Mouse (Mus musculus): Measurements from ENCODE around the gene Olfr589. TPM values are rescaled to one million over a fixed set of nuclear protein-coding genes. Genes with fewer than 3 reads are reported as not detected.
"Not testable (repeated sequence)": the region's sequence is repeated elsewhere in the genome, so short reads cannot be mapped to it uniquely, and the experiment has no call there.

Olfr589 gene
- polyA plus RNA-seq (2014; fragmentation: Nextera tagmentation; extraction: Ambion mirVana): not detected in 2 replicates

- H3K27me3 ChIP-seq (ENCODE audit: control insufficient read depth, insufficient read depth, low read length): no peaks in the 10 kb centered on the region
- no peak within 1 kb of the TSS for H3K4me3 ChIP-seq (ENCODE audit: low read depth, low read length)
- H3K27ac ChIP-seq (ENCODE audit: low read depth, low read length): no peak within 1 kb of the TSS
- H3K9me3 ChIP-seq (ENCODE audit: control insufficient read depth, low read length): no peaks in the 10 kb centered on the region
- H3K9ac ChIP-seq (ENCODE audit: low read length): no peak within 1 kb of the TSS
- DNase-seq (ENCODE audit: low spot score, missing footprints) (no peak), ATAC-seq (ENCODE audit: low FRiP score) (no peak)
- H3K4me2 ChIP-seq: no peak within 1 kb of the TSS
- H3K4me1 ChIP-seq (ENCODE audit: control insufficient read depth, insufficient read depth, low read length): no peaks in the 10 kb centered on the region
- WGBS: 74% methylated on average over 2 of the region's 2 CpGs
- no peaks in the 10 kb centered on the region for H3K36me3 ChIP-seq (ENCODE audit: control insufficient read depth, insufficient read depth, low read length)
These were observed at the start of gene Olfr589 for GRCm38 (mm10) chr7:103156256-103156655. Gene Olfr589, minus strand, starts transcription at chr7:103156356.

- H3K27ac ChIP-seq (ENCODE audit: low read depth, low read length): not testable (repeated sequence)
These were observed 28.3 kb upstream of the Olfr589 start, which contains the start of gene Olfr592 for GRCm38 (mm10) chr7:103184503-103184902. Gene Olfr592, plus strand, starts transcription at chr7:103184803.

GRCm38 (mm10) chr7:103178240-103178639 lies 22.1 kb upstream of the Olfr589 start, which contains the start of gene Olfr591:
Gene Olfr591, minus strand, starts transcription at chr7:103178340.
- no peak within 1 kb of the TSS for H3K9ac ChIP-seq (ENCODE audit: low read length)
- no peaks in the 10 kb centered on the region for H3K27me3 ChIP-seq (ENCODE audit: control insufficient read depth, insufficient read depth, low read length)
- WGBS: 77% methylated on average over 1 of the region's 1 CpGs
- DNase-seq (ENCODE audit: low spot score, missing footprints): no peak
- H3K9me3 ChIP-seq (ENCODE audit: control insufficient read depth, low read length): no peaks in the 10 kb centered on the region; the same call in 1 of the 2 replicates
- no peaks in the 10 kb centered on the region for H3K36me3 ChIP-seq (ENCODE audit: control insufficient read depth, insufficient read depth, low read length)
- H3K27ac ChIP-seq (ENCODE audit: low read depth, low read length): no peak within 1 kb of the TSS
- no peak for ATAC-seq (ENCODE audit: low FRiP score)
- H3K4me1 ChIP-seq (ENCODE audit: control insufficient read depth, insufficient read depth, low read length): no peaks in the 10 kb centered on the region
- no peak within 1 kb of the TSS for H3K4me3 ChIP-seq (ENCODE audit: low read depth, low read length)
- no peak within 1 kb of the TSS for H3K4me2 ChIP-seq

More at GRCm38 (mm10) chr7:103184503-103184902, 28.3 kb upstream of the Olfr589 start, which contains the start of gene Olfr592:
- H3K4me1 ChIP-seq (ENCODE audit: control insufficient read depth, insufficient read depth, low read length); H3K27me3 ChIP-seq (ENCODE audit: control insufficient read depth, insufficient read depth, low read length); ATAC-seq (ENCODE audit: low FRiP score); H3K36me3 ChIP-seq (ENCODE audit: control insufficient read depth, insufficient read depth, low read length); H3K4me3 ChIP-seq (ENCODE audit: low read depth, low read length); H3K9ac ChIP-seq (ENCODE audit: low read length); H3K4me2 ChIP-seq; H3K9me3 ChIP-seq (ENCODE audit: control insufficient read depth, low read length); DNase-seq (ENCODE audit: low spot score, missing footprints): not testable (repeated sequence)
- WGBS: 68% methylated on average over 1 of the region's 1 CpGs

GRCm38 (mm10) chr7:103169697-103170096 lies 13.5 kb upstream of the Olfr589 start:
- Histone ChIP-seq H3K4me2 (no peak overlapping the region), H3K4me1 (ENCODE audit: control insufficient read depth, insufficient read depth, low read length) (no peaks in the 10 kb centered on the region), H3K36me3 (ENCODE audit: control insufficient read depth, insufficient read depth, low read length) (no peaks in the 10 kb centered on the region), H3K27me3 (ENCODE audit: control insufficient read depth, insufficient read depth, low read length) (no peaks in the 10 kb centered on the region), H3K9ac (ENCODE audit: low read length) (no peak overlapping the region), H3K4me3 (ENCODE audit: low read depth, low read length) (no peak overlapping the region), H3K9me3 (ENCODE audit: control insufficient read depth, low read length) (no peaks in the 10 kb centered on the region), H3K27ac (ENCODE audit: low read depth, low read length) (no peak overlapping the region)
- ATAC-seq (ENCODE audit: low FRiP score) (no peak), DNase-seq (ENCODE audit: low spot score, missing footprints) (no peak)
- WGBS: 85% methylated on average over 5 of the region's 5 CpGs

GRCm38 (mm10) chr7:103140579-103140978 lies 15.6 kb downstream of the Olfr589 start, which contains the start of gene Olfr588-ps1:
Gene Olfr588-ps1, plus strand, starts transcription at chr7:103140879.
- no peaks in the 10 kb centered on the region for H3K36me3 ChIP-seq (ENCODE audit: control insufficient read depth, insufficient read depth, low read length)
- H3K27me3 ChIP-seq (ENCODE audit: control insufficient read depth, insufficient read depth, low read length): no peaks in the 10 kb centered on the region
- no peak within 1 kb of the TSS for H3K27ac ChIP-seq (ENCODE audit: low read depth, low read length)
- 83% methylated on average over 1 of the region's 1 CpGs for WGBS
- H3K9me3 ChIP-seq (ENCODE audit: control insufficient read depth, low read length): no peaks in the 10 kb centered on the region
- H3K4me1 ChIP-seq (ENCODE audit: control insufficient read depth, insufficient read depth, low read length): no peaks in the 10 kb centered on the region
- ATAC-seq (ENCODE audit: low FRiP score): no peak
- no peak within 1 kb of the TSS for H3K4me2 ChIP-seq
- no peak for DNase-seq (ENCODE audit: low spot score, missing footprints)
- no peak within 1 kb of the TSS for H3K4me3 ChIP-seq (ENCODE audit: low read depth, low read length)
- no peak within 1 kb of the TSS for H3K9ac ChIP-seq (ENCODE audit: low read length)

- Histone ChIP-seq H3K9ac (ENCODE audit: low read length) (no peak within 1 kb of the TSS), H3K4me2 (no peak within 1 kb of the TSS), H3K9me3 (ENCODE audit: control insufficient read depth, low read length) (no peaks in the 10 kb centered on the region), H3K36me3 (ENCODE audit: control insufficient read depth, insufficient read depth, low read length) (no peaks in the 10 kb centered on the region), H3K4me1 (ENCODE audit: control insufficient read depth, insufficient read depth, low read length) (no peaks in the 10 kb centered on the region), H3K4me3 (ENCODE audit: low read depth, low read length) (no peak within 1 kb of the TSS), H3K27me3 (ENCODE audit: control insufficient read depth, insufficient read depth, low read length) (no peaks in the 10 kb centered on the region), H3K27ac (ENCODE audit: low read depth, low read length) (no peak within 1 kb of the TSS)
- ATAC-seq (ENCODE audit: low FRiP score) (no peak), DNase-seq (ENCODE audit: low spot score, missing footprints) (no peak)
- WGBS: 93% methylated on average over 3 of the region's 3 CpGs
These were observed 30.6 kb downstream of the Olfr589 start, which contains the start of gene Olfr586 for GRCm38 (mm10) chr7:103125538-103125937. Gene Olfr586, minus strand, starts transcription at chr7:103125638.

GRCm38 (mm10) chr7:103119406-103119805 lies 36.8 kb downstream of the Olfr589 start:
- Histone ChIP-seq H3K4me3 (ENCODE audit: low read depth, low read length) (no peak overlapping the region), H3K4me1 (ENCODE audit: control insufficient read depth, insufficient read depth, low read length) (no peaks in the 10 kb centered on the region), H3K9ac (ENCODE audit: low read length) (no peak overlapping the region), H3K4me2 (no peak overlapping the region), H3K27me3 (ENCODE audit: control insufficient read depth, insufficient read depth, low read length) (no peaks in the 10 kb centered on the region), H3K27ac (ENCODE audit: low read depth, low read length) (no peak overlapping the region), H3K9me3 (ENCODE audit: control insufficient read depth, low read length) (no peaks in the 10 kb centered on the region), H3K36me3 (ENCODE audit: control insufficient read depth, insufficient read depth, low read length) (no peaks in the 10 kb centered on the region)
- WGBS: 48% methylated on average over 3 of the region's 3 CpGs
- DNase-seq (ENCODE audit: low spot score, missing footprints) (peak; percentile 84), ATAC-seq (ENCODE audit: low FRiP score) (no peak)

Other genes starting within 250 kb of the Olfr589 start
- gene Olfr571, start 238.8 kb downstream of the Olfr589 start, polyA plus RNA-seq (2014; fragmentation: Nextera tagmentation; extraction: Ambion mirVana): 0.11 TPM in 1 of 2 replicates, not detected in the other
- gene Olfr572, start 231.9 kb downstream of the Olfr589 start, polyA plus RNA-seq (2014; fragmentation: Nextera tagmentation; extraction: Ambion mirVana): not detected in 2 replicates
- gene Olfr573-ps1, start 213.8 kb downstream of the Olfr589 start, polyA plus RNA-seq (2014; fragmentation: Nextera tagmentation; extraction: Ambion mirVana): not detected in 2 replicates
- gene Olfr574, start 207.9 kb downstream of the Olfr589 start, polyA plus RNA-seq (2014; fragmentation: Nextera tagmentation; extraction: Ambion mirVana): not detected in 2 replicates
- not detected in 2 replicates for gene Olfr575, start 197.6 kb downstream of the Olfr589 start, polyA plus RNA-seq (2014; fragmentation: Nextera tagmentation; extraction: Ambion mirVana)
- not detected in 2 replicates for gene Olfr576, start 193.7 kb downstream of the Olfr589 start, polyA plus RNA-seq (2014; fragmentation: Nextera tagmentation; extraction: Ambion mirVana)
- not detected in 2 replicates for gene Olfr577, start 180.4 kb downstream of the Olfr589 start, polyA plus RNA-seq (2014; fragmentation: Nextera tagmentation; extraction: Ambion mirVana)
- gene Olfr578, start 167.0 kb downstream of the Olfr589 start, polyA plus RNA-seq (2014; fragmentation: Nextera tagmentation; extraction: Ambion mirVana): not detected in 2 replicates
- not detected in 2 replicates for gene Olfr582, start 118.3 kb downstream of the Olfr589 start, polyA plus RNA-seq (2014; fragmentation: Nextera tagmentation; extraction: Ambion mirVana)
- not detected in 2 replicates for gene Olfr583, start 105.1 kb downstream of the Olfr589 start, polyA plus RNA-seq (2014; fragmentation: Nextera tagmentation; extraction: Ambion mirVana)
- not detected in 2 replicates for gene Olfr584, start 74.5 kb downstream of the Olfr589 start, polyA plus RNA-seq (2014; fragmentation: Nextera tagmentation; extraction: Ambion mirVana)
- gene Olfr585, start 58.6 kb downstream of the Olfr589 start, polyA plus RNA-seq (2014; fragmentation: Nextera tagmentation; extraction: Ambion mirVana): not detected in 2 replicates
- not detected in 2 replicates for gene Olfr586, start 30.7 kb downstream of the Olfr589 start, polyA plus RNA-seq (2014; fragmentation: Nextera tagmentation; extraction: Ambion mirVana)
- gene Olfr588-ps1, start 15.5 kb downstream of the Olfr589 start, polyA plus RNA-seq (2014; fragmentation: Nextera tagmentation; extraction: Ambion mirVana): not detected in 2 replicates
- gene Olfr591, start 22.0 kb upstream of the Olfr589 start, polyA plus RNA-seq (2014; fragmentation: Nextera tagmentation; extraction: Ambion mirVana): not detected in 2 replicates
- not detected in 2 replicates for gene Olfr592, start 28.4 kb upstream of the Olfr589 start, polyA plus RNA-seq (2014; fragmentation: Nextera tagmentation; extraction: Ambion mirVana)
- gene Olfr593, start 55.5 kb upstream of the Olfr589 start, polyA plus RNA-seq (2014; fragmentation: Nextera tagmentation; extraction: Ambion mirVana): not detected in 2 replicates
- not detected in 2 replicates for gene Olfr594, start 60.6 kb upstream of the Olfr589 start, polyA plus RNA-seq (2014; fragmentation: Nextera tagmentation; extraction: Ambion mirVana)
- gene Usp17ld, start 96.1 kb upstream of the Olfr589 start, polyA plus RNA-seq (2014; fragmentation: Nextera tagmentation; extraction: Ambion mirVana): not detected in 2 replicates
- gene Olfr596, start 149.3 kb upstream of the Olfr589 start, polyA plus RNA-seq (2014; fragmentation: Nextera tagmentation; extraction: Ambion mirVana): not detected in 2 replicates
- not detected in 2 replicates for gene Olfr597, start 160.0 kb upstream of the Olfr589 start, polyA plus RNA-seq (2014; fragmentation: Nextera tagmentation; extraction: Ambion mirVana)
- not detected in 2 replicates for gene Olfr598, start 167.2 kb upstream of the Olfr589 start, polyA plus RNA-seq (2014; fragmentation: Nextera tagmentation; extraction: Ambion mirVana)
- gene Olfr599, start 179.6 kb upstream of the Olfr589 start, polyA plus RNA-seq (2014; fragmentation: Nextera tagmentation; extraction: Ambion mirVana): not detected in 2 replicates
- gene Olfr600, start 193.3 kb upstream of the Olfr589 start, polyA plus RNA-seq (2014; fragmentation: Nextera tagmentation; extraction: Ambion mirVana): not detected in 2 replicates
- gene Olfr601, start 206.3 kb upstream of the Olfr589 start, polyA plus RNA-seq (2014; fragmentation: Nextera tagmentation; extraction: Ambion mirVana): not detected in 2 replicates
- gene Olfr603, start 229.8 kb upstream of the Olfr589 start, polyA plus RNA-seq (2014; fragmentation: Nextera tagmentation; extraction: Ambion mirVana): not detected in 2 replicates

All from midbrain, embryonic 11.5 days (tissue).